Mouse (Mus musculus): ENCODE data around the gene Rftn1.

GRCm38 (mm10) chr17:50131698-50132097 lies 58.8 kb downstream of the Rftn1 start:
- TF ChIP-seq POLR2A (IDR thresholded peaks at IDR 0.05; ENCODE audit: low read depth, low read length): no peak
- TF ChIP-seq CTCF (IDR thresholded peaks at IDR 0.05; ENCODE audit: extremely low read depth, insufficient read length, insufficient replicate concordance, low read depth, low read length): no peak
